Mouse (Mus musculus) liver, postnatal 0 days (tissue): ENCODE results near the gene Plcl2.

Source experiments
- CTCF ChIP-seq: sonication (generic); IDR thresholded peaks from 2 replicates; pipeline ENCODE4 v1.5.1; 2016; ENCODE audit warnings: antibody characterized with exemption, low read depth
- EP300 ChIP-seq: IDR thresholded peaks from 2 replicates; pipeline ENCODE4 v1.6.1; 2016; ENCODE audit warnings: antibody characterized with exemption, low read depth, mild to moderate bottlenecking

GRCm38 (mm10) chr17:50499091-50499790 lies 10.0 kb upstream of the Plcl2 start:
- TF ChIP-seq CTCF (no peak), EP300 (no peak)
